Mouse (Mus musculus) layer of hippocampus, adult 8-10 months (tissue): ENCODE data around the gene Cdh9. TPM values are rescaled to one million over a fixed set of nuclear protein-coding genes. Genes with fewer than 3 reads are reported as not detected.
A peak's percentile ranks its signal among the peaks of the same experiment; 100 is the strongest.

Experiments used
- DNase-seq, 2 experiments: peaks; one replicate each; pipeline ENCODE4 v3.0.0; 2022; ENCODE audit warnings: low spot score in 2 of 2
- total RNA-seq, 4 experiments: library from RNA; stranded (reverse); gene quantifications; 2 replicates each; pipeline ENCODE4 v1.2.4; 2022

Cdh9 gene
- 10 to 100 TPM; 28.7 to 33.4 (median 30.1) TPM for total RNA-seq

DNA sequence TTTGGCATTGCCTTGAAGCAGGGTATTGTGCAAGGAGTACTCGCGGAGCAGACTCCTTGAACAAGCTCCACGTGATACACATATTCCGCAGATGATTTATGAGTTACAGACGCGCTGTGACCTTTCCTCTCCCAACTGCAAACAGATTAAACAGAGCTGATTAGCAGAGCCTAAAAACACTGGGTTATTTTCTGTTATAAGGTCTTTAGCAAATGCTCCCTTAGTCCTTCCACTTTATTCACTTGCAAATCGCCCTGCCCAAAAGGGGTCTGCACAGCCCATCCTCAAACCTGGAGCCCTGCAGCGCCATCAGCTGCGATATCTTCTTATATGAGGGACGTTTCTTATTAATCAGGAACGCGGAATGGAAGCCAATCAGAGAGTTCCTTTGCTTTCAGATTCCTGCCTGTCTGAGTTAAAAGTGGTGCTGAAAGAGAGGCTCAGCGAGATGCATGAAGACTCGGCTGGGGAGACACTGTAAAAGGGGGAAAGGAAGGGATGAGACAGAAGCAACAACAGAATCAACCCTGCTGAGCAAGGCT lies at the start of gene Cdh9:
Cdh9 (plus strand) TSS at position 287 of the 542 bp plus-strand sequence.
- peak; percentile 35 to 49 for DNase-seq

DNA sequence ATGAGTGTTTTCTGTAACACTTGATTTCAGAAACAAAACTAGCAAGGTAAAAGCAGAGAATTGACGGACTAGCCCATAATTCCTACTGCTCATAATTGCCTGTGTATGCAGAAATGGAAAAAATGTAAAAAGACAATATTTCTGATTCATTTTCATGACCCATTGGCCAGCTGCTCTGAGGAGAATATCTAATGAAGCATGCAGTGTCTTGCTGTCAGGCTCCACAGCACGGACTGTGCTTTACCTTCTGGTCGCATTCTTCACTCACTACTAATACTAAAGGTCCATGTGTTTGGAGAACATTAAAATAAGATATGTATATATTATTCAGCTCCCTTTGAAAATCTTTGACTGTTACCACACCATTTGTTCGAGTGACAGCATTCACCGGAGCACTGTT lies 49.5 kb upstream of the Cdh9 start:
- DNase-seq: no peak

DNA sequence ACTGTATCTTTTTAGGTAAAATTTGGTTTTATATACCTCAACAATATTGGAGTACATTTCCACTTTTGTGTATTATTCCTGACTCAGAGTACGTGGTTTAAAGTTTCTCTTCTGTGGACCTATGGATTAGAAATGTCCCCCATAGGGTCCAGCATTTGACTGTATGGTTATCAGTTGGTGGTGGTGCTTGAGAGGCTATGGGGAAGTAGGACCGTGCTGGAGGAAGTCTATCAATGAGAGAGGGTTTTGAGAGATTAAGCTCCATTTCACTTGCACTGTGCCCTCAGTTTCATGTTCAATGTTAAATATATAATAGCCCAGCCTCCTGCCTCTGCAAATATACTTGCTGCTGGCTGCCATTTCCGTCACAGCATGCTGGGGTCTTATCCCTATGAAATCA lies 28.7 kb upstream of the Cdh9 start:
- no peak for DNase-seq

DNA sequence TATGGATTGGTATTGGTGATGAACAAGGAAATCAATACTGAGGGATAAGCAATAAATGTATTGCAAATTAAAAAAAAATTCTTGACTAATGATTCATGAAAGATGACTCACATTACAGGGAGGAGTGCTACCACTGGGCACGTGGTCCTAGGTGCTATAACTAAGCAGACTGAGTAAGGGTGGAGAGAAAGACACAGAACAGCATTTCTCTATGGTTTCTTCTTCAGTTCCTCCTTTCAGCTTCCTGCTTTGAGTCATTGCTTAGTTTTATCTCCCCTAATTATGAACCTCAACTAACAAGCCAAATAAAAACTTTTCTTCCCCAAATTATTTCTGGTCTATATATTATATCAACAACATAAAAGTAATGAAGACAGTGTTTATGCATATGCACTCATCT lies 26.2 kb upstream of the Cdh9 start:
- DNase-seq: no peak

DNA sequence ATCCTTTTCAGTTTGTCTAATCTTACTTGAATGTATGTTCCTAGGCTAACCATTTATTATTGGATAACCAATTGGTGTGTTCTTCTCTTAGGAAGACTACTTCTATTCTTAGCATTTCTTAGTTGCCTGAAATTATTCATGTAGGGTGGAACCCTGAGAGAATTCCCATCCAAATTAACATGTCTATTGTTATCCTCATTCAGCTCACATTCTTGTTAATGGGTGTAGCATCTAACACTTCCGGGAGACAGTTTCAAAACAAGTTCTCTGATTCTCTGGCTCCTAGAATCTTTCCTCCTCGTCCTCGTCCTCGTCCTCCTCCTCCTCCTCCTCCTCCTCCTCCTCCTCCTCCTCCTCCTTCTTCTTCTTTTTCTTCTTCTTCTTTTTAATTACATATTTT lies 10.5 kb downstream of the Cdh9 start:
- no peak for DNase-seq

DNA sequence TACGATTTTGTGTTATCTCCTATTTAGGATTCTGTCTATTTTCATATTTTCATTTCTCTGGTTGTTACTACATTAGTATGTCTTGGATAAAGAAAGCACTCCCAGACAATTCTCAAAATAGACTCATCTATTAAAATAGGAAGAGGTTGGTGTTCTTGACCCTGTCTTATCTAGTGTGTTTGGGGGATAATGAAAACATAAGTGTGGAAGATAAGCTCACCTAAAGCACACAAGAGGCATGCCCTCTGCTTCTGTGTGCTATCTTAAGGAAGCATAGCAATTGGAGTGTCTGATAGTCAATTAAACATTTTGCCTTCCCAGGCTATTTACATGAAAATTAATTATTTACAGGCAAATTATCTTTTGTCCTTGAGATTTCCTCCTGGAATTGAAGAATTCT lies 18.1 kb downstream of the Cdh9 start:
- DNase-seq: no peak

DNA sequence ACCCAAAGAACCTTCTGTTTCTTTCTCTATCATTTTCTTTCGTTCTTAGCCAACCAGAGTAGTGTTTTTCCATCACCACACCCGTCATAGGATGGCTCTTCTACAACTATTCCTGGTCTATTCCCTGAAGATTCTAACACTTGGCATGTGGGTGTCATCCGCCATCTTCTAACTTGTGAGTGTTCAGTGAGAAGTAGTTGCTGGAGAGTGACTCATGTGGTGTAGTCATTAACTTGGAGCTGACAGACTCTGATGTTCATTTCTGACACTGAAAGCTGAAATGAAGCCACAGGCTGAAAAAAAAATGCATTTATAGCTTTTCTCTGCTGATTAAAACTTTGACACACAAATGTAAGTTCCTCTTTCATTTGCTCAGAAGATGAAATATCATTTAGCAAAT lies 34.7 kb downstream of the Cdh9 start:
- no peak for DNase-seq

DNA sequence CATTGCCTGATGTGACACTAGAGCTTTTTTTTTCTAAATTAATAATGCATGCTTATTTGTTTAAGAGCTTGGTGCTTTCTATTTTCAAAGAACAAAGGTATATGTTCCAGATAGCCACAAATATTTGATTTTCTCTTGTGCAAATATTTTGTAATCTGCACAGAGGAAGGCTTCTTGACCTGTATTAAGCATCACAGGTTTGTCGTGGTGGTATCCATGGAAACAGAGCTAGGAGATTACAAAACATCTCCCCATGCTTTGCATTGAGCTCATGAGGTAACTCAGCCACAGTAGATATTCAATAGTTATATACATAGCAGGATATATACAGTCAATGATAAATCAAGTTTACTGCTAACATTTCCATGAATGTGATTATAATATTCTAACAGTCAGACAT lies 56.0 kb downstream of the Cdh9 start:
- DNase-seq: no peak

DNA sequence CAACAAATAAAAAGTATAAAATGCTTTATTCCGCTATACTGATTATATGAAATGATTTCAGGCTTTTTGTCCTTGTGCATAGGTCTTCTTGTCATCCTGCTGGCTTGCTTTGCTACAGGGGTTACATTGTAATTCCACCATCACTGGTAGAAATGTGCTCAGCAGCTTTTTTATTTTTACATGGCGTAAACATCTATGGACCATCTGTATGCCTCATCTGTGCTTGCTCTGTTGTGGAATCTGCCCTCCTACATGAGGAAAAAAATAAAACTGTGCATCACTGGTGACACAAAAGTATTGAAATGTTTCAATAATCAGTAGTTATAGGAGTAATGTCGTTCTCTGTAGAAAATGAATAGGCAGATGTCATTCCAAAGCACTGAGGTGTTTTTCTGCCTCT lies 64.3 kb downstream of the Cdh9 start:
- DNase-seq: peak; percentile 38 to 46

DNA sequence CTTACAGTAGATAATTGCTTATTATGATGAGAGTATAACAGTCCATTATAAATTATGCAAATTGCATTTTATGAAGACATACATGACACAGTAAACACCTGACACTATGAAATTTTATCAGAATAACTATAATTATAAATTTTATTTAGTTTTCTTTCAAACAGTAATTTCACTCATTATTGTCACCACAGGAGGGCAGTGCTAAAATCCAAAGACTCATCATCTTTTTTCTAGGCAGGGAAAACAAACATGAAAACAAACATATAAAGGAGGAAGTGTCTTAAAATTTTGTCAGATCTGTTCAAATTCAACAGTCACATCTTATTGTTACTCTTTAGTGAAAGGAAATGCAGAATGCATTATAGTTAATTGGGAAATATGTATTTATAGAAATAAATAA lies 72.7 kb downstream of the Cdh9 start:
- DNase-seq: no peak

DNA sequence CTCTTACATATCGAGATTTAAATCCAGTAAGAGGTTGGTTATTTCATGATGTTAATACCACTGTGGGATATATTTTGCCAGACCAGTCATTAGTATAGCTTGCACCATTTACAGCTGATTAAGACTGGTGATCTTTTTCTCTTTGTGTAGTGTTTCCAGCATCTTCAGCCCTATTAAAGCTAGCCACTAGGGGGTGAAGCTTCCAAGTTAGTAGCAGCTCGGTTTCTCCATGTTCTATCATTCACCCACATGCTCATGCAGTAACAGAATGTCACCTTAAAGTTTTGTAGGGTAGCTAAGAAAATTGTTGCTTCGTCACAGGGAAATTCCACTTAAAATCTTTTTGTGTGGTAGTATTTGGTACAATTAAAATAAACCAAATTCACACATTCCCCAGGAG lies 82.2 kb downstream of the Cdh9 start:
- DNase-seq: no peak

DNA sequence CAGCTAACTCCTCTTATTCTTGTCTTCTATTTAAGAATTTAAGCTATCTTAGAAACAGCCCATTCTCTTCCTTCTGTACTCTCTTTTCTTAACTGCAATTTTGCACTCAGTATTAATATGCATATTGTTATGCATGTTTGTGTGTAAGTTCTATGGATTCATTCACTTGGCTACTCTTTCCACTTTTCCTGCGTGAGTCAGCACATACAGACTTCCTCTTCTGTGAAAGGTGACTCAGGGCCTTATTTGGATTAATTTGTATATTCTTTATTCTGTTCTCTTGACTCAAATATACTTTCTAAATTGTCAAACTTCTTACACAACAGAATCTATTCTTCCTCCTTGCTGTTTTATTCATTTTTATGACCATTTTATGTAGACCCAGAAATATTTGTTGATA lies 85.5 kb downstream of the Cdh9 start:
- DNase-seq: no peak

DNA sequence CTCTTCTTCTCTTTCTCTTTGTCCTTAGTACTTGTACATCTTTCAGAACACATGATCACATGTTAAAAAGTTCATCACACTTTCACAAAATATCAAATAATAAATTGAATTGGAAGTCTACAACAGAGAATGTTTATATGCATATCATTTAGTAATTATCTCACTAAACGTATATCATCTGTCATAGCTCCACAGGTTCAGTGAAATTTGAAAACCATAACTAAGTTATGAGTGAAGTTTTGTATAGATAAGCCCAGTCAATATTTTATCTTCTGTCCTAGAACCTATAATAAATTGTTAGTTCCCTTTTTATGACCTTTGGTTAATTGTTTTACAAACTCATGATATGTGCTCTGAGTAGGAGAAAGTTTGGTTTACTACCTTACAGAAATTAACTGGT lies 106.2 kb downstream of the Cdh9 start:
- no peak for DNase-seq

DNA sequence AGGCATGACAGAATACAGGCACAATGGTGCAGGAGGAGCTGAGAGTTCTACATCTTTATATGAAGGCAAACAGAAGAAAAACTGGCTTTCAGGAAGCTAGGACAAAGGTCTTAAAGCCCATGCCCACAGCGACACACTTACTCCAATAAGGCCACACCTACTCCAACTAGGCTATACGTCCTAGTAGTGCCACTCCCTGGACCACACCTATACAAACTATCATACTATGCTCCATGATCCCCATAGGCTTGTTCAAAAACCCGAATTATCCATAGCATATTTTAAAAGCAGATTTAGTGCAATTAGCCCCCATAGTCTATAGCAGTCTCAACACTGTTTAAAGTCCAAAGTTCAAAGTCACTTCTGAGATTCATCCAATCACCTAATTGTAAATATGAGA lies 154.0 kb downstream of the Cdh9 start:
- no peak for DNase-seq

DNA sequence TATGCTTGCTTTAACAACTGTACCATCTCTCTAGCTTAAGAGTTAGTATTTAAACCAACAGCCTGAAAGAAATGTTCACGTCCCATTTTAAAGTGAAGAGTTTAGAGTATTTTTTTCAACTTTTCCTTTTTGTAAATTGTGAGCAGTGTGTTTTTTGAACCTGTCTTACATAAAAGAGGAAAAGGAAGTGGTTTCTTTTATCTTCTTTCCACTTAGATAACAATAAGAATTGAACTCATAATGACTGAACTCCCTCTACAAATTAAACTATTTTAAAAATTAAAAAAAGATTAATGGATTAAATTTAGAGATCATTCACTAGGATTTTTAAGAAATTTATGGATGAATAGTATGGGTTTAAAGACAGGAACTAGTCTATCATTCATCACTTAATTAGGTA lies 168.1 kb downstream of the Cdh9 start:
- no peak for DNase-seq
